Mouse (Mus musculus) neural tube, embryonic 14.5 days (tissue): ENCODE results near the gene Nek1. TPM values are rescaled to one million over a fixed set of nuclear protein-coding genes. Genes with fewer than 3 reads are reported as not detected.

Source experiments
- ATAC-seq: fragments of 200-750 bp; cut with Nextera tagmentation; 2 replicates; pipeline ENCODE4 v1.8.0; 2017; ENCODE audit warnings: low read depth, mild to moderate bottlenecking, moderate TSS enrichment, moderate library complexity
- H3K27ac ChIP-seq: fragments of 300-500 bp; sonication (generic); 2 replicates; pipeline ENCODE4 v1.5.1; 2014; ENCODE audit warnings: low read depth, mild to moderate bottlenecking, control low read depth, low read length, moderate library complexity, mixed read lengths
- H3K27me3 ChIP-seq: fragments of 300-500 bp; sonication (generic); 2 replicates; pipeline ENCODE4 v1.6.1; 2014; ENCODE audit warnings: low read length; ENCODE audit not compliant: control insufficient read depth, insufficient read depth
- H3K36me3 ChIP-seq: fragments of 300-500 bp; sonication (generic); 2 replicates; pipeline ENCODE4 v1.6.1; 2014; ENCODE audit warnings: low read length, mixed read lengths; ENCODE audit not compliant: control insufficient read depth, insufficient read depth
- H3K4me1 ChIP-seq: fragments of 300-500 bp; sonication (generic); 2 replicates; pipeline ENCODE4 v1.6.1; 2014; ENCODE audit warnings: low read length; ENCODE audit not compliant: control insufficient read depth, insufficient read depth
- H3K4me2 ChIP-seq: fragments of 300-500 bp; sonication (generic); 2 replicates; pipeline ENCODE4 v1.6.1; 2014; ENCODE audit warnings: mild to moderate bottlenecking, low read depth, low read length, control low read depth
- H3K4me3 ChIP-seq: fragments of 300-500 bp; sonication (generic); 2 replicates; pipeline ENCODE4 v1.5.1; 2014; ENCODE audit warnings: low read depth, low read length, control low read depth, mixed read lengths
- H3K9ac ChIP-seq: fragments of 300-500 bp; sonication (generic); replicated peaks from 2 replicates; pipeline ENCODE4 v1.6.1; 2014; ENCODE audit warnings: low read depth, mild to moderate bottlenecking, control low read depth, low read length, mixed read lengths
- H3K9me3 ChIP-seq: fragments of 300-500 bp; sonication (generic); 2 replicates; pipeline ENCODE4 v1.6.1; 2016; ENCODE audit warnings: low read length; ENCODE audit not compliant: control insufficient read depth
- WGBS: fragments of 180-500 bp; shearing (Covaris S2); extraction: QIAGEN DNeasy Blood & Tissue Kit; methylation state at CpG from one replicate; pipeline ENCODE4 v1.1.7; 2014; 5-methylcytosine and 5-hydroxymethylcytosine counted together
- polyA plus RNA-seq: library from polyadenylated mRNA; unstranded; fragments of >200 nt; fragmentation: Nextera tagmentation; extraction: Ambion mirVana; gene quantifications from 2 replicates; pipeline ENCODE4 v1.2.1, GENCODE M21; 2014

Gene Nek1
- polyA plus RNA-seq, 1 experiment from 2014 or later, result 42.9 TPM

DNA sequence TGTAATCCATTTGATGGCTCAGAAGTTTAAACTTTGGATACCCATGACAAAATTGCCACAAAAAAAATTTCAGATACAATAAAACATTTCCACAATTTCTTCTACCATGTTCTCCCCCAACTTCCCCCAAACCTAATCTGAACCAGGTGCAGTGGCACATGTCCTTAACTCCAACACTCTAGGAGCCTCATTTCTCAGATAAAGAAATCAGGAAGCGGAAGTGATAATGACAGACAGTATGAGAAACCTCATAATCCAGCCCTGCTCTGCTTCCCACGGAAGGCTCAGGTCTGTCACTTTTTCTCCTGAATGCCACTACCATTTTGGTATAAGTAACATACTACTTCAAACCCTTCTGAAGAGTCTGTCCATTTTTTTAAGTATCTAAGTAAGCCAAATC lies 29.1 kb upstream of the Nek1 start:
- Histone ChIP-seq H3K4me1 (no peaks in the 10 kb centered on the region), H3K27ac (no peak overlapping the region), H3K36me3 (no peaks in the 10 kb centered on the region), H3K4me3 (no peak overlapping the region), H3K27me3 (no peaks in the 10 kb centered on the region), H3K4me2 (no peak overlapping the region), H3K9ac (no peak overlapping the region), H3K9me3 (no peaks in the 10 kb centered on the region)
- ATAC-seq, result no peak
- WGBS, result 77% methylated on average over 2 of the region's 2 CpGs

- H3K27me3 ChIP-seq, result no peaks in the 10 kb centered on the region
- H3K9ac ChIP-seq, result no peak overlapping the region
- no peak for ATAC-seq
- H3K36me3 ChIP-seq, result no peaks in the 10 kb centered on the region
- H3K4me1 ChIP-seq, result no peaks in the 10 kb centered on the region
- H3K4me2 ChIP-seq, result no peak overlapping the region
- WGBS, result 90% methylated on average over 4 of the region's 4 CpGs
- H3K9me3 ChIP-seq, result no peaks in the 10 kb centered on the region
- no peak overlapping the region for H3K27ac ChIP-seq
- no peak overlapping the region for H3K4me3 ChIP-seq
Observed at GRCm38 (mm10) chr8:60964518-60964917, 28.5 kb upstream of the Nek1 start.

GRCm38 (mm10) chr8:60965306-60965705 lies 27.7 kb upstream of the Nek1 start:
- no peaks in the 10 kb centered on the region for H3K4me1 ChIP-seq
- H3K4me3 ChIP-seq, result no peak overlapping the region
- WGBS, result 63% methylated on average over 6 of the region's 6 CpGs
- no peaks in the 10 kb centered on the region for H3K9me3 ChIP-seq
- H3K27me3 ChIP-seq, result no peaks in the 10 kb centered on the region
- ATAC-seq, result no peak
- no peaks in the 10 kb centered on the region for H3K36me3 ChIP-seq
- H3K27ac ChIP-seq, result no peak overlapping the region
- H3K4me2 ChIP-seq, result no peak overlapping the region
- H3K9ac ChIP-seq, result no peak overlapping the region

- WGBS, result 50% methylated on average over 3 of the region's 3 CpGs
- no peak overlapping the region for H3K4me3 ChIP-seq
- H3K9ac ChIP-seq, result no peak overlapping the region
- H3K36me3 ChIP-seq, result no peaks in the 10 kb centered on the region
- no peak overlapping the region for H3K27ac ChIP-seq
- no peak for ATAC-seq
- H3K9me3 ChIP-seq, result no peaks in the 10 kb centered on the region
- no peaks in the 10 kb centered on the region for H3K4me1 ChIP-seq
- H3K4me2 ChIP-seq, result no peak overlapping the region
- no peaks in the 10 kb centered on the region for H3K27me3 ChIP-seq
Observed at GRCm38 (mm10) chr8:60965741-60966140, 27.3 kb upstream of the Nek1 start.

GRCm38 (mm10) chr8:60969091-60969490 lies 23.9 kb upstream of the Nek1 start:
- Histone ChIP-seq H3K27me3 (no peaks in the 10 kb centered on the region), H3K4me3 (no peak overlapping the region), H3K4me2 (no peak overlapping the region), H3K27ac (no peak overlapping the region), H3K9me3 (no peaks in the 10 kb centered on the region), H3K9ac (no peak overlapping the region), H3K4me1 (no peaks in the 10 kb centered on the region), H3K36me3 (no peaks in the 10 kb centered on the region)
- no peak for ATAC-seq
- 36% methylated on average over 2 of the region's 2 CpGs for WGBS

GRCm38 (mm10) chr8:60971808-60972207 lies 21.2 kb upstream of the Nek1 start:
- Histone ChIP-seq H3K4me1 (no peaks in the 10 kb centered on the region), H3K27me3 (no peaks in the 10 kb centered on the region), H3K9me3 (no peaks in the 10 kb centered on the region), H3K4me2 (no peak overlapping the region), H3K4me3 (no peak overlapping the region), H3K36me3 (no peaks in the 10 kb centered on the region), H3K27ac (no peak overlapping the region), H3K9ac (no peak overlapping the region)
- no peak for ATAC-seq
- 64% methylated on average over 4 of the region's 4 CpGs for WGBS

DNA sequence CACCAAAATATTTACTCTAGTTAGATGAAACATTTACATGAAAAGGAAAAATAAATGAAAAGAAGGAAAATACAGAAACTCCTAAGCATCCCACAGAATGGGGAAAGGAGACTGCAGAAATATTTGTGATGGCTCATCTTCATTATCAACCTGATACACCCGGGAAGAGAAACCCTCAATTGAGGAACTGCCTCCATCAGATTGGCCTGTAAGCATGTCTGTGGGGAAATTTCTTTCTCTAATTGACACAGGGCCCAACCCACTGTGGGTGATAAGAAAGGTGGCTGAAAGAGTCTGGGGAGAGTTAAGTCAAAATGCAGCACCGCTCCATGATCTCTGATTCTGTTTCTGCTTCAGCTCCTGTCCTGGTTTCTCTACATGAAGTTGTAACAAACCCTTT lies 19.5 kb upstream of the Nek1 start:
- ATAC-seq, result no peak
- 87% methylated on average over 2 of the region's 2 CpGs for WGBS
- H3K36me3 ChIP-seq, result no peaks in the 10 kb centered on the region
- H3K4me3 ChIP-seq, result no peak overlapping the region
- H3K9ac ChIP-seq, result no peak overlapping the region
- no peaks in the 10 kb centered on the region for H3K4me1 ChIP-seq
- no peak overlapping the region for H3K27ac ChIP-seq
- H3K9me3 ChIP-seq, result no peaks in the 10 kb centered on the region
- no peak overlapping the region for H3K4me2 ChIP-seq
- no peaks in the 10 kb centered on the region for H3K27me3 ChIP-seq

- no peak for ATAC-seq
- no peaks in the 10 kb centered on the region for H3K27me3 ChIP-seq
- H3K4me1 ChIP-seq, result no peaks in the 10 kb centered on the region
- H3K9ac ChIP-seq, result no peak overlapping the region
- WGBS, result 91% methylated on average over 2 of the region's 2 CpGs
- H3K27ac ChIP-seq, result no peak overlapping the region
- H3K4me3 ChIP-seq, result no peak overlapping the region
- H3K9me3 ChIP-seq, result no peaks in the 10 kb centered on the region
- no peak overlapping the region for H3K4me2 ChIP-seq
- H3K36me3 ChIP-seq, result no peaks in the 10 kb centered on the region
Observed at GRCm38 (mm10) chr8:60974837-60975236, 18.2 kb upstream of the Nek1 start.

GRCm38 (mm10) chr8:60976818-60977217 lies 16.2 kb upstream of the Nek1 start:
- H3K4me2 ChIP-seq, result no peak overlapping the region
- no peak overlapping the region for H3K27ac ChIP-seq
- no peak overlapping the region for H3K9ac ChIP-seq
- no peaks in the 10 kb centered on the region for H3K27me3 ChIP-seq
- H3K9me3 ChIP-seq, result no peaks in the 10 kb centered on the region
- 65% methylated on average over 9 of the region's 9 CpGs for WGBS
- H3K4me1 ChIP-seq, result peaks cover 5% of the 10 kb centered on the region; the same call in 1 of the 2 replicates
- H3K4me3 ChIP-seq, result no peak overlapping the region
- H3K36me3 ChIP-seq, result no peaks in the 10 kb centered on the region
- ATAC-seq, result no peak

DNA sequence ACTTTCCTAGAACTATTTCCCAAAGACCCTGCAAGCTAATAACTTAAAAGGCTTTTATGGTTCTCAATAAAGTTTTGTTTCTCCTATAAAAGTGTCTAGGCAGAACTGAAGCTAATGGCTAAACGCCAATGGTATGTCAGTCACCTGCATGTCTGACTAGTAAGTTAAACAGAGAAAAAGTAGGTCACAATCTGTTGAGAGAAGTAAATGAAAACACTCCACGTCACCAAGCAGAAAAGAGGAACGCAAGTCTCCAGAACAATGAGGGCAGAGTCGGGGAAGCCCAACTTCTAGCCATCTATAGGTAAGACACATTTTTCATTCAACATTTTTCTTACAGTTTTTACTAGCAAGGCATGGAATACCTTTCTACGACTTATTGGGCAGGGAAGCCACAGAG lies 14.5 kb upstream of the Nek1 start:
- Histone ChIP-seq H3K4me1 (peaks cover 6% of the 10 kb centered on the region; the same call in 1 of the 2 replicates), H3K27me3 (no peaks in the 10 kb centered on the region), H3K9ac (no peak overlapping the region), H3K9me3 (no peaks in the 10 kb centered on the region), H3K4me3 (no peak overlapping the region), H3K4me2 (no peak overlapping the region), H3K27ac (no peak overlapping the region), H3K36me3 (no peaks in the 10 kb centered on the region)
- WGBS, result 81% methylated on average over 5 of the region's 5 CpGs
- ATAC-seq, result no peak
